Mouse (Mus musculus) liver, adult 2 months (tissue): ENCODE results near the gene Dcun1d1.

Experiments used
- CTCF ChIP-seq: fragments of 200-500 bp; IDR thresholded peaks from 2 replicates; pipeline ENCODE4 v1.5.1; 2011; ENCODE audit warnings: low read depth, low read length, control low read depth
- POLR2A ChIP-seq: fragments of 200-500 bp; IDR thresholded peaks from 2 replicates; pipeline ENCODE4 v1.6.1; 2011; ENCODE audit warnings: low read length, control low read depth; ENCODE audit not compliant: insufficient read depth; ENCODE audit errors: extremely low read depth

DNA sequence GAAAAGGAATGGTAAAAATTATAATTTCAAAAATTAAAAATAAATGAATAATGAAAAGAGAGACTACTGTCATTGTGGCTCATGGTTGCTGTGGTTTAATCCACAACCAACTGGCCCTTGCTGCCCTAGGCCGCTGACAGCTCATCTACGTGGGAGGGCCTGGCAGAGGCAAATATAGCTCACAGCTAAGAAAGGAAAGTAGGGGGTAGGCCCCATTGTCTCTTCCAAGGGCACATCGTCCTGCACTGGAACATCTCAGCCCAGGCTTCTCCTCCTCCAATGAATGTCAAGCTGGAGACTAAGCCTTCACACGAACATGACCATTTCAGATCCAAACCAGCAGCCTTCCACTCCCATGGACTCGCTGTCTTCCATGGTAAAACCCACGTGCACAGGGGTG, 49.0 kb upstream of the Dcun1d1 start:
- TF ChIP-seq CTCF (no peak), POLR2A (no peak)
